Mouse (Mus musculus): ENCODE data around the gene Eme1.

DNA sequence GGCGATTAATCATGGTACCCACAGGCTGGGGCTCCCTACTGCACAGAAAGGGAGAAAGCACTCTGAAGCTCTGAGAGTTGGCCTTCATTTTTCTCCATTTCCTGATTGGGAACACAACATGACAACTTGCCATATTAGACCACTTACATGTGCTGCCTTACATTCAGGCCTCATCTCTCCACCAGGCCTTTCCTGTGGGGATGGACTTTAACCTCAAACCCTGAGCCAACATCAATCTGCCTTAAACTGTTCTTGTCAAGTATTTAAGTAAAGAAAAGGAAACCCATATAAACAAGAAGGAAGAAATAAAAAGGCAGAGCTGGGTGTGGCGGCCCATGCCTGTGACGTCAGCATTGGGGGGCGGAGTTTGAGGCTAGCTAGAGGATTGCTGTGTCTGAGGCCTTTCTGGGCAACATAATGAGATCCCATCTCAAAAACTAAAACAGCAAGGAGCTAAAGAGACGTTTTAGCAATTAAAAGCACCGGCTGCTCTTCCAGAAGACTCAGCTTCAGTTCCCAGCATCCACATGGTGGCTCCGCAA is 57.4 kb downstream of the Eme1 start:
- no peak for TF ChIP-seq ELF1 (IDR thresholded peaks at IDR 0.05; ENCODE audit: low read depth, low read length)
- no peak for TF ChIP-seq POLR2A (IDR thresholded peaks at IDR 0.05; ENCODE audit: low read depth, low read length)
- TF ChIP-seq ZNF384 (IDR thresholded peaks at IDR 0.05; ENCODE audit: low read depth, low read length): no peak
- TF ChIP-seq EP300 (IDR thresholded peaks at IDR 0.05; ENCODE audit: low read length): no peak
- TF ChIP-seq MAFK (IDR thresholded peaks at IDR 0.05; ENCODE audit: insufficient replicate concordance, low read length): no peak
- no peak for TF ChIP-seq MXI1 (IDR thresholded peaks at IDR 0.05; ENCODE audit: low read depth, low read length)
- no peak for TF ChIP-seq CTCF (conservative IDR thresholded peaks at IDR 0.05 in 1 of 2, IDR thresholded peaks at IDR 0.05 in 1 of 2; ENCODE audit: low read depth in 2 of 2, low read length in 2 of 2)
- no peak for TF ChIP-seq TCF12 (IDR thresholded peaks at IDR 0.05; ENCODE audit: low read depth, low read length)

Data from CH12.LX (cell line).